Mouse (Mus musculus) bone marrow macrophage, adult 2 months (primary cell): Measurements from ENCODE around the gene 1700020D05Rik.

ENCODE experiments used
- CTCF ChIP-seq: IDR thresholded peaks from 2 replicates; pipeline ENCODE4 v1.5.1; 2012; ENCODE audit warnings: low read depth, mild to moderate bottlenecking, low read length, moderate library complexity
- POLR2A ChIP-seq: IDR thresholded peaks from 2 replicates; pipeline ENCODE4 v1.6.1; 2012; ENCODE audit warnings: mild to moderate bottlenecking, low read depth, low read length, borderline replicate concordance

GRCm38 (mm10) chr19:5459019-5459418 lies 44.6 kb downstream of the 1700020D05Rik start:
- TF ChIP-seq CTCF (no peak), POLR2A (no peak)
